Mouse (Mus musculus) limb, embryonic 14.5 days (tissue): ENCODE results near the gene Cep57. TPM values are rescaled to one million over a fixed set of nuclear protein-coding genes. Genes with fewer than 3 reads are reported as not detected.
A peak's percentile ranks its signal among the peaks of the same experiment; 100 is the strongest.

Source experiments
- ATAC-seq: fragments of 200-750 bp; cut with Nextera tagmentation; 2 replicates; pipeline ENCODE4 v1.8.0; 2017; ENCODE audit warnings: low read depth, moderate number of reproducible peaks, moderate TSS enrichment; ENCODE audit not compliant: low FRiP score
- DNase-seq: peaks from one replicate; pipeline ENCODE4 v3.0.0-alpha.2; 2015; ENCODE audit warnings: low spot score
- H3K27ac ChIP-seq: fragments of 300-500 bp; sonication (generic); replicated peaks from 2 replicates; pipeline ENCODE4 v1.5.1; 2014; ENCODE audit warnings: low read depth, mild to moderate bottlenecking, low read length, moderate library complexity, mixed read lengths
- H3K27me3 ChIP-seq: fragments of 300-500 bp; sonication (generic); 2 replicates; pipeline ENCODE4 v1.6.1; 2014; ENCODE audit warnings: low read length, mixed read lengths; ENCODE audit not compliant: control insufficient read depth, insufficient read depth
- H3K36me3 ChIP-seq: fragments of 300-500 bp; sonication (generic); 2 replicates; pipeline ENCODE4 v1.6.1; 2014; ENCODE audit warnings: mild to moderate bottlenecking, low read length, moderate library complexity, mixed read lengths; ENCODE audit not compliant: control insufficient read depth, insufficient read depth
- H3K4me1 ChIP-seq: fragments of 300-500 bp; sonication (generic); 2 replicates; pipeline ENCODE4 v1.6.1; 2014; ENCODE audit warnings: antibody characterized with exemption, low read length, mixed read lengths; ENCODE audit not compliant: control insufficient read depth, insufficient read depth
- H3K4me2 ChIP-seq: fragments of 300-500 bp; sonication (generic); replicated peaks from 2 replicates; pipeline ENCODE4 v1.6.1; 2014; ENCODE audit warnings: low read depth, mild to moderate bottlenecking, low read length, moderate library complexity; ENCODE audit not compliant: severe bottlenecking
- H3K4me3 ChIP-seq: fragments of 300-500 bp; sonication (generic); replicated peaks from 2 replicates; pipeline ENCODE4 v1.5.1; 2014; ENCODE audit warnings: low read length
- H3K9ac ChIP-seq: fragments of 300-500 bp; sonication (generic); 2 replicates; pipeline ENCODE4 v1.6.1; 2014; ENCODE audit warnings: mild to moderate bottlenecking, low read depth, low read length, moderate library complexity; ENCODE audit not compliant: severe bottlenecking
- H3K9me3 ChIP-seq: fragments of 300-500 bp; sonication (generic); 2 replicates; pipeline ENCODE4 v1.6.1; 2016; ENCODE audit warnings: low read length; ENCODE audit not compliant: control insufficient read depth
- POLR2A ChIP-seq: fragments of 200-500 bp; IDR thresholded peaks from 2 replicates; pipeline ENCODE4 v1.8.0; 2012; ENCODE audit warnings: inconsistent platforms, mild to moderate bottlenecking, moderate library complexity, borderline replicate concordance; ENCODE audit not compliant: insufficient read depth, insufficient read length; ENCODE audit errors: extremely low read depth
- WGBS: fragments of 180-500 bp; shearing (Covaris S2); extraction: QIAGEN DNeasy Blood & Tissue Kit; methylation state at CpG from one replicate; pipeline ENCODE4 v1.1.7; 2014; 5-methylcytosine and 5-hydroxymethylcytosine counted together
- polyA plus RNA-seq, 2 experiments: library from polyadenylated mRNA; depleted of rRNA in 1 of 2; stranded (reverse) in 1 of 2; unstranded in 1 of 2; fragments of >200 nt; fragmentation: Nextera tagmentation in 1 of 2; extraction: Ambion mirVana in 1 of 2; gene quantifications; 2 replicates each; pipeline versions ENCODE4 v1.2.1 to v1.2.3; 2012 to 2014

Cep57 gene
- 42.2 and 53.1 TPM in 2 replicates for polyA plus RNA-seq (2012; rRNA removed)
- polyA plus RNA-seq (2014; fragmentation: Nextera tagmentation; extraction: Ambion mirVana): 46.9 and 54.7 TPM in 2 replicates

- WGBS: 0% methylated on average over 44 of the region's 44 CpGs
- H3K4me1 ChIP-seq: peaks cover 18% of the 10 kb centered on the region
- H3K4me3 ChIP-seq: peak within 1 kb of the TSS; percentile 82
- 0 out of 2 replicates have a peak, but pooled peaks have one; percentile 67 for TF ChIP-seq POLR2A
- H3K36me3 ChIP-seq: peaks cover 20% of the 10 kb centered on the region
- H3K9me3 ChIP-seq: no peaks in the 10 kb centered on the region
- peak within 1 kb of the TSS; percentile 92 for H3K9ac ChIP-seq
- DNase-seq: peak; percentile 99
- ATAC-seq: peak; percentile 91
- H3K4me2 ChIP-seq: peak within 1 kb of the TSS; percentile 79
- H3K27me3 ChIP-seq: no peaks in the 10 kb centered on the region
- peak within 1 kb of the TSS; percentile 99 for H3K27ac ChIP-seq
Measured at GRCm38 (mm10) chr9:13826832-13827405, at the start of gene Cep57. Gene Cep57, minus strand, starts transcription at chr9:13827107.

DNA sequence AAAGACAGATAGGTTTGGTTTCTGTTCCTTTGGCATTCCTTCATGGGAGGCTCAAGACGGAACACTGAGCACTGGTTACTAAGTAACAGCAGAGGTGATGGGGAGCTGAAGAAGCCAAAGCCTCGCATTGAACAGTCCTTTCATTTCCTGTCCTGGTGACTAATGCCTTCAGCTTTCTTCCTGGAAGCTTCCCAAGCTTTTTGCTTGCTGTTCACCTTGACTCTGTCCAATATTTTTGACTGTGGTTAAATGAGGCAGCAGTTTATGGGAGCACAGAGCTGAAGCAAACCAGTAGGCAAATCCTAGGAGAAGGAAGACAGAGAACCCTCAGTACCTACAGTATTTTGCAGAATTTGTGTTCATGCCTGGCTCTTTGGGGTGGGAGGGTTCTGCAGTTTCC lies 48.4 kb upstream of the Cep57 start:
- no peaks in the 10 kb centered on the region for H3K27me3 ChIP-seq
- no peaks in the 10 kb centered on the region for H3K36me3 ChIP-seq
- ATAC-seq (no peak), DNase-seq (peak; percentile 49)
- H3K4me3 ChIP-seq: no peak overlapping the region
- no peak for TF ChIP-seq POLR2A
- H3K27ac ChIP-seq: no peak overlapping the region
- WGBS: 54% methylated on average over 2 of the region's 2 CpGs
- H3K4me2 ChIP-seq: no peak overlapping the region
- H3K9ac ChIP-seq: no peak overlapping the region
- H3K4me1 ChIP-seq: no peaks in the 10 kb centered on the region
- H3K9me3 ChIP-seq: no peaks in the 10 kb centered on the region

- no peak overlapping the region for H3K4me2 ChIP-seq
- no peak overlapping the region for H3K4me3 ChIP-seq
- no peak overlapping the region for H3K9ac ChIP-seq
- TF ChIP-seq POLR2A: no peak
- ATAC-seq (no peak), DNase-seq (peak; percentile 25)
- H3K36me3 ChIP-seq: no peaks in the 10 kb centered on the region
- H3K27me3 ChIP-seq: no peaks in the 10 kb centered on the region
- H3K4me1 ChIP-seq: no peaks in the 10 kb centered on the region
- WGBS: 47% methylated on average over 2 of the region's 2 CpGs
- no peak overlapping the region for H3K27ac ChIP-seq
- H3K9me3 ChIP-seq: no peaks in the 10 kb centered on the region
Measured at GRCm38 (mm10) chr9:13874359-13874758, 47.5 kb upstream of the Cep57 start.

DNA sequence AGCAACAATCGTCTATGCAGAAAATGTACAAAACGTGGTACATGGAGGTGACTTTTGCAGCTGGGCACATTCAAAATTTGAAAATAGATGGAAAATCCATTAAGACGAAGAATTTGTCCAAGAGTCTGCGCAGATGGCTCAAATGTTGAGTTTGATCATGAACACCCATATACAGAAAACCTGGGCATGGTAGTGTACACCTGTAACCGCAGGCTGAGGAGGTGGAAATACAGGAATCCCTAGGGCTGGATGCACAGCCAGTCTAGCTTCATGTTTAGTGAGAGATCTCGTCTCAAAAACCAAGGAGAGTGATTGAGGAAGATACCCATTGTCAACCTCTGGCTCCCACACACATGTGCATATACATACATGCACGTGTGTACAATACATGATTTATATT lies 44.7 kb upstream of the Cep57 start:
- Histone ChIP-seq H3K27me3 (no peaks in the 10 kb centered on the region), H3K4me3 (no peak overlapping the region), H3K9me3 (no peaks in the 10 kb centered on the region), H3K4me2 (no peak overlapping the region), H3K4me1 (no peaks in the 10 kb centered on the region), H3K36me3 (no peaks in the 10 kb centered on the region), H3K27ac (no peak overlapping the region), H3K9ac (no peak overlapping the region)
- 83% methylated on average over 7 of the region's 7 CpGs for WGBS
- no peak for TF ChIP-seq POLR2A
- ATAC-seq: no peak
- DNase-seq: no peak

GRCm38 (mm10) chr9:13867646-13868045 lies 40.7 kb upstream of the Cep57 start:
- no peaks in the 10 kb centered on the region for H3K9me3 ChIP-seq
- no peak overlapping the region for H3K27ac ChIP-seq
- H3K27me3 ChIP-seq: no peaks in the 10 kb centered on the region
- ATAC-seq (no peak), DNase-seq (no peak)
- WGBS: 59% methylated on average over 2 of the region's 2 CpGs
- no peak overlapping the region for H3K4me3 ChIP-seq
- TF ChIP-seq POLR2A: no peak
- H3K9ac ChIP-seq: no peak overlapping the region
- no peaks in the 10 kb centered on the region for H3K36me3 ChIP-seq
- H3K4me2 ChIP-seq: no peak overlapping the region
- no peaks in the 10 kb centered on the region for H3K4me1 ChIP-seq

GRCm38 (mm10) chr9:13856777-13857176 lies 29.9 kb upstream of the Cep57 start:
- no peak overlapping the region for H3K4me3 ChIP-seq
- H3K36me3 ChIP-seq: no peaks in the 10 kb centered on the region
- H3K4me1 ChIP-seq: no peaks in the 10 kb centered on the region
- no peaks in the 10 kb centered on the region for H3K27me3 ChIP-seq
- TF ChIP-seq POLR2A: no peak
- no peak overlapping the region for H3K4me2 ChIP-seq
- ATAC-seq (no peak), DNase-seq (no peak)
- H3K9me3 ChIP-seq: no peaks in the 10 kb centered on the region
- WGBS: 73% methylated on average over 4 of the region's 4 CpGs
- H3K9ac ChIP-seq: no peak overlapping the region
- H3K27ac ChIP-seq: no peak overlapping the region
